Mouse (Mus musculus) spleen, adult 18-20 months (tissue): ENCODE results near the gene Nif3l1.
A peak's percentile ranks its signal among the peaks of the same experiment; 100 is the strongest.

Experiments
- DNase-seq, 2 experiments: peaks; one replicate each; pipeline ENCODE4 v3.0.0; 2022; ENCODE audit warnings: mixed read lengths in 2 of 2

Gene Nif3l1

GRCm38 (mm10) chr1:58458867-58459266 lies 13.9 kb downstream of the Nif3l1 start:
- DNase-seq, result no peak

GRCm38 (mm10) chr1:58460566-58460965 lies 15.6 kb downstream of the Nif3l1 start:
- DNase-seq, result no peak

DNA sequence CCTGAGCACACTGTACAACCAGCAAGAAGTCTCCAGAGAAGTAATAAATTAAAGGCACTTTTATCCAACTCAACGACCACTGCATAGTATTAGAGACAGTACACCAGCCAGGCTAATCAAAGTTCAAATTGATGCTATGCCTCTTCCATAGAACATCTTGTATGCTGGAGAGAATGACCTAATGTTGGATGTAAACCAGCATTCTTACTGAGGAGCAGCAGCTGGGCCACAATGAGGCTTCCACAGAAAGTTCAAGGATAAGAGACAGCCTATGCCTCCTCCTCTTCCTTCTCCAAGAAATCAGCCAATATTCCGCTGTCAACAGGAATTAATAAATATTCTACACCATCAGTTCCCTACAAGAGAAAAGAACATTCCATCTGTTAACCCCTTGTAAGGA lies 19.0 kb downstream of the Nif3l1 start:
- no peak for DNase-seq

GRCm38 (mm10) chr1:58465042-58465441 lies 20.1 kb downstream of the Nif3l1 start:
- DNase-seq, result no peak

DNA sequence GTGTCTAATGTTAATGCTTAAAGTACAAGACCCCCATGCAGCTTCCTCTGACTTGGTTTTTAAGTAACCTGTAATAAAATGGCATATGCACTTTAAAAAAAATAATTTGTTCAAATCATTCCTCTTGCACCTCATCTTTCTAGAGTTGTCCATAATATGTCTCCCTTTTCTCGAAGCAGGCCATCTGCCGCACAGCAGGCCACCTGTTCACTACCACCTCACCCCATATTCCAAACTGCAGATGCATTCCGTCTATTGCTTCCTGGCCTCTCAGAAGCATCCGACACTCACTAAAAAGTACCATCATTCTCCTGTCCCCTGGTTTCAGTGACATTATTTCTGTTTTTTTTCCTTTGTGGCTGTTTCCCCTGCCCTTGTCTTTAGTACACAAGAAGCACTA lies 20.6 kb downstream of the Nif3l1 start:
- DNase-seq, result no peak

- no peak for DNase-seq
Measured at GRCm38 (mm10) chr1:58475662-58476061, 30.7 kb downstream of the Nif3l1 start.

DNA sequence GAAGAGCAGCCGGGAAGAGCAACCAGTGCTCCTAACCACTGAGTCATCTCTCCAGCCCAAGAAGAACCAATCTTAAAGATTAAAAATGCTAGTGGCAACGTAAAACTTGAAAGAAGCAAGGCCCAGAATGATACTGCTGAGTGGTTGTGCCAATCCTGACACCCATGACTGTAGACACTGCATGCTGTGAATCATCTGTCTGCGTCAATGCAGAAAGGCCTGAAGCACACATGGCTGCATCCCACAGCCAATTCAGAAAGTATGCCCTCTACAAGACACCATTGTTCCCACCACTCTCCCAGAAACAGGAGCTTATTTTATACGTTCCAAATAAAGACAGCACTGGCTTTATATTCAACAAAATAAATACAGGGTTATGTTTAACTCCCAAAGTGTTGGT lies 37.7 kb downstream of the Nif3l1 start:
- no peak for DNase-seq

DNA sequence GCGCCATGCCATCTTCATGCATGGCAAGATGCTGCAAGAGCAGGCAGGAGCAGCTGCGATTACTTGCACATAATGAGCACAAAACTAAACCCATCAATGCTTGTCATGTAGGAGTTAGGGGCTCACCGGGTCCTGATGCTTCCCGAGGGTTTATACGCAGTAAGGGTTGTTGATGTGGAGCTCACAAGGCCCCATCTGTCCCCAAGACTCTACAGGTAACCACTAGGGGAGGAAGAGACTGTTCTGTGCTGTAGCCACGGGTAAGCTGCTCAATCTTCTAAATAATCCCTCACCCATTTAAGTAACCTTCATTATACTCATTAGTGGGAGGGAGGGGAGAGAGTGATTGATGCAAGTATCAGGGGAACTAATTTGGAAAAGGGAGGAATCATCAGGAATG lies 50.7 kb downstream of the Nif3l1 start:
- no peak for DNase-seq

GRCm38 (mm10) chr1:58497678-58498077 lies 52.7 kb downstream of the Nif3l1 start:
- DNase-seq, result no peak

DNA sequence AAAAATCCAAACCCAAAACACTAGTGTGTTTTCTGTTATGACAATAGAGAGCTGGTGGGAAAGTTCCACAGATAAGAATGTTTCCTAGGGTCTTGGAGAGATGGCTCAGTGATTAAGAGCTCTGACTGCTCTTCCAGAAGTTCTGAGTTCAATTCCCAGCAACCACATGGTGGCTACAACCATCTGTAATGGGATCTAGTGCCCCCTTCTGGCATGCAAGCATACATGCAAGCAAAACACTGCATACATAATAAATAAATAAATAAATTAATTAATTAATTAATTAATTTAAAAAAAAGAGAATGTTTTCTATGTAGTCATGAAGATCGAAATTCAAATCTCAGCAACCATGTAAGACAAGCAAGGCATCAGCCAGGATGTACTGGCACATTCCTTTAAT lies 53.8 kb downstream of the Nif3l1 start:
- DNase-seq, result no peak

DNA sequence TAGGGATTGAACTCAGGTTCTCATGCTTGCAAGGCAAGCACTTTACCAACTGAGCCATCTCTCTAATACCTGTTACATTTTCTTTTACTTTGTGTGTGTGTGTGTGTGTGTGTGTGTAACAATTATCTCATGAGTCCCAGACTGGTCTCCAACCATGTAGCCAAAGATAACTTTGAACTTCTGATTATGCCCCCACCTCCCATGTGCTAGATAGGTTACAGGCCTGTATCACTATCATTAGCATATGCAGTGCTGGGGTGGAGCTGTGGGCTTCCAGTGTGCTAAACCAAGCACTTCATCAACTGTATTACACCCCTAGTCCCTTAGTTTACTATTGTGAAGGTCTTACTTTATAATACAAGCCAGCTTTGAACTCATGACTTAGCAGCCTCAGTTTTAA lies 58.2 kb downstream of the Nif3l1 start:
- DNase-seq, result no peak

- no peak for DNase-seq
Measured at GRCm38 (mm10) chr1:58503793-58504370, 58.9 kb downstream of the Nif3l1 start.

DNA sequence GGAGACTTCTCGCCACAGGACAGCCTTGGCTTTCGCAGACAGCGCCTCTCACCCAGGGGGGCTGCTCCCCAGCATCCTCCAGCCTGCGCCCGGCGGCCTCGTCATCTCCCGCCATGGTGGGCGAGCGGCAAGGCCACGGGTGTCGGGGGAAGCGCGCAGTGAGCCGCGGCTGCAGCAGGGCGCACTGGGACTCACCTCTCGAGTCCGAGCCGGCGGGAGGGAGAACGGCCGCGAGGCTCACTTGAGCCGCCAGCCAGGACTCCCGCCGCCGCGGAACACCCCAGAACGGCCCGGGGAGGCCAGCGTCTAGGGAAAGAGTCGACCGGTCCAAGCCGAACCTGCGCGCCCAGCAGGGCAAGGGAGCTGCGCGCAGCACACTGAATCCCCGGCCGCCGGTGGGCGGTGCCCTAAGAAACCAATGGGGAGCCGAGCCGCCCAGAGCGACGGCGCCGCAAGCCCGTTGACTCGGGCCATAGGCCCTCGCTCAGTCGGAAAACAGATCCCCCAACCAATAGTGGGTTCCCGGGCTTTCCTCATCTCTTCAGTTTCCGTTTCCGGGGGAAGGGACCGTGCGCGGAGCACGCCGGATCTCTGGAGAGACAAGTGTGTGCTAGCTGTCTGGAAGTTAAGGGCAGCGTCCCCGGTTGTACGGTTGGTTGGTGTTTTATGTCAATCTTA lies 59.8 kb downstream of the Nif3l1 start, which contains the start of gene Orc2:
Orc2 (minus strand) TSS at position 533 of the 678 bp plus-strand sequence.
- DNase-seq, result peak; percentile 80 to 85

DNA sequence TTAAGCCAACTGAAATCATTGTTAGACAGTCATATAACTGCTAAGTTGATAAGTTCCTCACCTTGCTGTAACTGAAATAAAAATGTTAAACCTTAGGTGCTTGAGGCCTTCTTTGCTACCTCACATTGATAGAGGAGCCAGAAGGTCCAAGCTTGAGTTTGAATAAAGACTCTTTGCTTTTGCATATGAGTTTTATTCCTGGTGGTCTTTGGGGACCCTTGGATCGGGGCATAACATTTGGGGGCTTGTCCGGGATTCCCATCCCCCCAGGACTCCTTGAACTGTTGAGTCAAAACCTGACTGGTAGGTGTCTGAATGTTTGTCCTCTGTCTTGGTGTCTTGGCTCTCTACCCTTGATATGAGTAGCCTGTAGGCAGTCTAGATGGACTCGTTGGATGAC lies 62.3 kb downstream of the Nif3l1 start:
- DNase-seq, result no peak
